Mouse (Mus musculus): ENCODE measurements around the gene Pgp.

Pgp gene

DNA sequence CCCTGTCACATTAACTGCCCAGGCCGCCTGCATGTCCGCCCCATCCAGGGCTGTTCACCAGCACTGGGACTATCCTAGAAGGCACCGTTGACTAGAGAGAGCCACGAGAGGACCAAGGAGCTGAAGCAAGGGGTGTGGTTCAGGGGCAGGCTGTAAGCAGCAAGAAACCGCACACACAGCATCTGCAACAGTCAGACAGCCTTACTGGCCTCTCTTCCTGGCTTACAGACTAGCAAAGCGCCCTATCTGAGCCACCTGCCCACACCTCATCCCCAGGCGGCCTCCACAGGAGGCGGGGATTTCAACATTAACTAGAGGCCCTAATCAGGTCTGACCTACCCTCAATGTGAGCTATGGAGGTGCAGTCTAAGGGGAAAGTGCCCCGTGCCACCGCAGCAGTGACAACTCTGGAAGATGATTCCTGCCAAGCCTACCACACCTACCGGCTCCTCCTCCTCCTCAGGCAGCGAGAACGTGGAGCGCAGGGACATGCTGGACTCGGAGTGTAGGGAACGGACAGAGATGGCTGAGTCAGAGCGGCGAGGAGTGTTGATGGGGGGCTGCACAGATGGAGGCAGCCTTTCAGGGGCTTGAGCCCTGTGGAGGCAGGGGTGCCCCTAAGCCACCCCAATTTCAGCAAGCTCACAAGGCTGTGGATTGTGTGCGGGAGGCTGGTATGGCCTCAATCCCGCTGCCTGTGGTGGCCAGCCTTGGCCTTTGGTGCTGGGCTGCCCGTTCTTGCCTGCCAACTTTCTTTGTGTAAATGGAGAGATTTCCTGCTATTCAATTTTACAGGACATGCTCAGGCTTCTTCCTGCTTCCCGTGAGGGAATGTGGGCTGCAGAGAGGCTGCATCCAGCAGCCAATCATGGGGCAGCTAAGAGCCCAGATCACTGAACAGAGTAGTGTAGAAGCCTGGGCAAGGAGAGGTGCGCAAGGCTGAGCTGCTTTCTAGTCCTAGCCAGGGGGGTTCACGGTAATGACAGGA, 44.4 kb downstream of the Pgp start:
- DNase-seq (ENCODE audit: low spot score in 2 of 2), result no peak

DNA sequence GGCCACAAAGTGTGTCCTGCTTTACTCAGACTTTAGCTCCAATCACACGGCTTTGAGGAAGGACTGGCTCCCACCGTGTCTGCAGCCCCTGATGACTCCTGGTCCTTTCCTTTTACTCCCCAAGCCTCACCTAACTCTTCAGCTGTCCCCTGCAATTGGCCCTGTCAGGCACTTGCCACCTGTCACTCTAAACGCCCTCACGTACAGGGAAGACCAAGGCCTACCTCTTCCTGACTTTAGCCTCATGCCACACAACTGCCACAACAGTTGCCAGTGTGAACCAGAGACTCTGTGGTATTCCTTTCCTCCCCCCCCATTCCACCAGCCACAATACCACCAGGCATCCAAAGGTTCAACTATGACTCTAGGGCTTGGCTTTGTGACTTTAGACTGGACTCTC, 50.3 kb downstream of the Pgp start:
- DNase-seq (ENCODE audit: low spot score in 2 of 2), result no peak

Data from right cerebral cortex, postnatal 10 days (tissue).